Mouse (Mus musculus) bone marrow macrophage, adult 2 months (primary cell): Measurements from ENCODE around the gene Anln.

Experiments used
- CTCF ChIP-seq: IDR thresholded peaks from 2 replicates; pipeline ENCODE4 v1.5.1; 2012; ENCODE audit warnings: low read depth, mild to moderate bottlenecking, low read length, moderate library complexity
- POLR2A ChIP-seq: IDR thresholded peaks from 2 replicates; pipeline ENCODE4 v1.6.1; 2012; ENCODE audit warnings: mild to moderate bottlenecking, low read depth, low read length, borderline replicate concordance

DNA sequence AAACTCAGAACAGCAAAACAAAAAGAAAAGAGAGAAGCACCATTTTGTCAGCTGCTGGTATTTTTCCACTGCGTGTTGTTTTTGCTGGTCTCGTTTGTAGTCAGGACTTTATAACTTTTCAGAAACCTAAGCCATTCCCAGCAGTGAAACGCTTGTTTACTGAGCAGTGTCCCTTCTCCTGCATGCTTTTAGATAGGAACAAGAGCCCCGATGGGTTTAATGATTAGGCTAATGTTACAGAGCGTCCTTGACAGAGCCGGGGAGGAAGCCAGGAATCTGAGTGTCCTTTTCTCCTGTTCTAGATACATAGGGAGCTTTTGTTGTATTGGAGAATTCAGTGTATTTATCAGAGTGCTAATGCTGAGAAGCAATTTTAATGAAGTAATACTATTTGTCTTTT, 28.6 kb upstream of the Anln start:
- TF ChIP-seq CTCF (no peak), POLR2A (no peak)
